Mouse (Mus musculus): ENCODE measurements around the gene Ngf.

DNA sequence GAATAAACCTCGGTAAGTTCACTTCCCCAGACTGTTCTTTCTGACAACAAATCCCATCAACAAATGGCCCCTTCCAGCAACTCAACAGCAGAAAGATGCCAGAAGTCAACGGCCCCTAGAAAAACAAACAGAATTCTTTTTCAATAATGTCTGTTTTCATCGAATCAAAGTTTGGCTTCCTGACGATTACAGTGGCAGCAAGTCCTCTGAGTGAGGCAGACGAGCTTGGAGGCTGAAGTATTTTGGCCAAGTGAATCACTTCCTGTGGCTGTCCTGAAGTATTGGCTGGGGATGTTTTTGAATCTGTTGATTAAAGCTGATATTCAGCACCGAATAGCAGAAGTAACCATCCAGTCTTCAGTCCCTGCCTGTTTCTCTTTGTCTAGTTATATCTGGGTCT, 15.2 kb upstream of the Ngf start:
- TF ChIP-seq CTCF (IDR thresholded peaks at IDR 0.05 in 2 of 3, conservative IDR thresholded peaks at IDR 0.05 in 1 of 3; ENCODE audit: control insufficient read depth in 1 of 3, insufficient read depth in 1 of 3, low read depth in 2 of 3, low read length in 3 of 3, poor library complexity in 1 of 3, severe bottlenecking in 1 of 3) (no peak), CHD2 (IDR thresholded peaks at IDR 0.05; ENCODE audit: low read length) (no peak), ELF1 (IDR thresholded peaks at IDR 0.05; ENCODE audit: low read depth, low read length) (no peak), JUND (IDR thresholded peaks at IDR 0.05; ENCODE audit: low read depth, low read length) (no peak), EP300 (IDR thresholded peaks at IDR 0.05; ENCODE audit: low read depth in 1 of 2, low read length in 2 of 2) (no peak), SIN3A (IDR thresholded peaks at IDR 0.05; ENCODE audit: low read length) (no peak), POLR2A (IDR thresholded peaks at IDR 0.05; ENCODE audit: control insufficient read depth in 1 of 2, insufficient read depth in 1 of 2, low read depth in 1 of 2, low read length in 2 of 2, poor library complexity in 1 of 2) (no peak), BHLHE40 (IDR thresholded peaks at IDR 0.05; ENCODE audit: borderline replicate concordance, low read depth, low read length) (no peak), ZNF384 (IDR thresholded peaks at IDR 0.05; ENCODE audit: low read depth, low read length) (no peak), HCFC1 (IDR thresholded peaks at IDR 0.05; ENCODE audit: low read depth, low read length) (no peak)
